Comparison of ENCODE assay signal across 6 mouse cellular contexts in the genomic region with DNA sequence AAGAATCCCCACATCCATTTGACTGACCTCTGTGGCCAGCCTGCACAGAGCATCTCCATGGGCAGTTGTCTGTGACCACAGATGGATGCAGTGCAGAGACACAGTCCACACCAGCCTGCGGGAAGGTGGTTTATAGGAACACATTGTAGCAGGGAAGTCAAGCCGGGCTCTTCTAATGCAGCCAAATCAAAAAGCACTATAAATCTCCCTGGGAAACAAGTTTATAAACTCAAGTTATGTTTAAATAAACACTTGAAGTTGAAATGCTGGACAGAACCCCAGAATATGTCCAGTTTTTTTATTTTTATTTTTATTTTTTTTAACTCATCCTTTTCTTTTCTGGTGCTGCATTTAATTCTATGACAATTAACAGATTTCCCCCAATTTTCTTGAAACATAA.
"Had no signal": no experiment of that assay in that cellular context is flagged by ENCODE, and none has a peak within 500 bp of the region (broad histone marks: within the 10 kb centered on the region; RNA-seq: fewer than 3 reads in every experiment).

No protein-coding gene starts in this region.

- H3K4me2 ChIP-seq: lung, embryonic 15.5 days; midbrain, embryonic 12.5 days; midbrain, embryonic 15.5 days; neural tube, embryonic 12.5 days had no signal

- H3K27me3 ChIP-seq: neural tube, embryonic 12.5 days had no signal

- DNase-seq: thymus, adult 18-20 months had no signal

- H3K36me3 ChIP-seq: lung, embryonic 15.5 days; midbrain, embryonic 12.5 days; midbrain, embryonic 15.5 days; neural tube, embryonic 12.5 days had no signal

- H3K4me3 ChIP-seq: lung, embryonic 15.5 days; midbrain, embryonic 12.5 days; midbrain, embryonic 15.5 days; neural tube, embryonic 12.5 days had no signal

- H3K9ac ChIP-seq: liver, embryonic 14.5 days; lung, embryonic 15.5 days; midbrain, embryonic 12.5 days; midbrain, embryonic 15.5 days; neural tube, embryonic 12.5 days had no signal

- H3K27ac ChIP-seq: liver, embryonic 14.5 days; lung, embryonic 15.5 days; midbrain, embryonic 12.5 days; midbrain, embryonic 15.5 days; neural tube, embryonic 12.5 days had no signal

- ATAC-seq: midbrain, embryonic 15.5 days had no signal

- H3K9me3 ChIP-seq: lung, embryonic 15.5 days; midbrain, embryonic 12.5 days; midbrain, embryonic 15.5 days; neural tube, embryonic 12.5 days had no signal
